8 mouse cellular contexts compared by ENCODE assay signal in genomic region chr2:119189029-119189710, GRCm38 (mm10). TPM values are rescaled to one million over a fixed set of nuclear protein-coding genes. Genes with fewer than 3 reads are reported as not detected.
DNase-seq lines count a peak whose midpoint lies in the region; ATAC-seq lines count a peak whose summit lies in the region.

No protein-coding gene starts in this region.

- intact Hi-C loops in heart, postnatal 10 days (cut with DNase I) = loop anchor here (2.0 to 5.0 kb wide), 3 partner anchors 32 to 87 kb away; partner anchors contain the start of gene Rmdn3

- H3K27me3 ChIP-seq in forebrain, embryonic 13.5 days = no peaks in the 10 kb centered on the region
- no peaks in the 10 kb centered on the region for H3K27me3 ChIP-seq in neural tube, embryonic 15.5 days (replicated peaks)

- H3K9me3 ChIP-seq in forebrain, embryonic 13.5 days (replicated peaks) = no peaks in the 10 kb centered on the region
- H3K9me3 ChIP-seq in neural tube, embryonic 15.5 days (replicated peaks) = no peaks in the 10 kb centered on the region

- H3K27ac ChIP-seq in forebrain, embryonic 13.5 days = no peak overlapping the region
- no peak overlapping the region for H3K27ac ChIP-seq in neural tube, embryonic 15.5 days (replicated peaks)

- H3K36me3 ChIP-seq in forebrain, embryonic 13.5 days (ENCODE audit: poor library complexity, severe bottlenecking) = peaks cover 19% of the 10 kb centered on the region
- H3K36me3 ChIP-seq in neural tube, embryonic 15.5 days = peaks cover 12% of the 10 kb centered on the region

- no peak overlapping the region for H3K9ac ChIP-seq in forebrain, embryonic 13.5 days
- peak overlapping the region; percentile 32; the same call in 1 of the 2 replicates for H3K9ac ChIP-seq in neural tube, embryonic 15.5 days (replicated peaks)

- peak overlapping the region; percentile 60 for H3K4me2 ChIP-seq in forebrain, embryonic 13.5 days
- peak overlapping the region; percentile 63 for H3K4me2 ChIP-seq in neural tube, embryonic 15.5 days

- H3K4me1 ChIP-seq in forebrain, embryonic 13.5 days = 0 out of 2 replicates have a peak, but pooled peaks cover 3% of the 10 kb centered on the region
- peaks cover 12% of the 10 kb centered on the region for H3K4me1 ChIP-seq in neural tube, embryonic 15.5 days

- peak; percentile 91 for ATAC-seq in forebrain, embryonic 13.5 days
- ATAC-seq in neural tube, embryonic 15.5 days (ENCODE audit: low FRiP score) = peak; percentile 91

- DNase-seq in CD8-positive naive resting alpha-beta T cell, adult 2 months (ENCODE audit: low read depth in 2 of 2, low spot score in 2 of 2) = peak; percentile 76 to 82
- DNase-seq in c-Kit-positive CD71-positive TER-119-positive erythroid progenitor cells, embryonic 14.5 days (ENCODE audit: low spot score) = peak; percentile 82
- peak; percentile 88 to 94 for DNase-seq in heart, postnatal 10 days
- DNase-seq in layer of hippocampus, adult 11-12 months (ENCODE audit: low spot score) = peak; percentile 81
- peak; percentile 79 to 84 for DNase-seq in lung, adult 18-20 months
- DNase-seq in testis, postnatal 10 days (ENCODE audit: low spot score) = peak; percentile 92

- 5% methylated on average over 15 of the region's 15 CpGs for WGBS in forebrain, embryonic 13.5 days
- WGBS in neural tube, embryonic 15.5 days = 6% methylated on average over 15 of the region's 15 CpGs

- peak overlapping the region; percentile 30 for H3K4me3 ChIP-seq in forebrain, embryonic 13.5 days
- peak overlapping the region; percentile 30 for H3K4me3 ChIP-seq in neural tube, embryonic 15.5 days (replicated peaks)

RNA-seq across cellular contexts. Expression of gene Gm14137, which starts 14.9 kb away (rescaled TPM):
- polyA plus RNA-seq in forebrain, embryonic 13.5 days (2015; fragmentation: Nextera tagmentation; extraction: Ambion mirVana) = 0.88 and 0.93 TPM in 2 replicates
- not detected for total RNA-seq in heart, postnatal 10 days (2021)
- polyA plus RNA-seq in neural tube, embryonic 15.5 days (2015; fragmentation: Nextera tagmentation; extraction: Ambion mirVana) = 0.69 and 0.78 TPM in 2 replicates

RNA-seq across cellular contexts. Expression of gene Zfyve19, which starts 19.2 kb away (rescaled TPM):
- 49.3 and 53.9 TPM in 2 replicates for polyA plus RNA-seq in forebrain, embryonic 13.5 days (2015; fragmentation: Nextera tagmentation; extraction: Ambion mirVana)
- 10 to 100 TPM; 21.6 TPM for total RNA-seq in heart, postnatal 10 days (2021)
- polyA plus RNA-seq in neural tube, embryonic 15.5 days (2015; fragmentation: Nextera tagmentation; extraction: Ambion mirVana) = 64.2 and 68.0 TPM in 2 replicates

RNA-seq across cellular contexts. Expression of gene Dnajc17, which starts 19.4 kb away (rescaled TPM):
- 25.0 and 25.2 TPM in 2 replicates for polyA plus RNA-seq in forebrain, embryonic 13.5 days (2015; fragmentation: Nextera tagmentation; extraction: Ambion mirVana)
- total RNA-seq in heart, postnatal 10 days (2021) = 10 to 100 TPM; 12.0 to 13.3 TPM
- 23.9 and 26.1 TPM in 2 replicates for polyA plus RNA-seq in neural tube, embryonic 15.5 days (2015; fragmentation: Nextera tagmentation; extraction: Ambion mirVana)

RNA-seq across cellular contexts. Expression of gene Gchfr, which starts 21.6 kb away (rescaled TPM):
- 1.7 and 2.5 TPM in 2 replicates for polyA plus RNA-seq in forebrain, embryonic 13.5 days (2015; fragmentation: Nextera tagmentation; extraction: Ambion mirVana)
- 1 to 10 TPM; 1.3 to 2.9 TPM for total RNA-seq in heart, postnatal 10 days (2021)
- polyA plus RNA-seq in neural tube, embryonic 15.5 days (2015; fragmentation: Nextera tagmentation; extraction: Ambion mirVana) = 4.6 TPM in 2 replicates

RNA-seq across cellular contexts. Expression of gene Rmdn3, which starts 32.3 kb away (rescaled TPM):
- 44.7 and 49.6 TPM in 2 replicates for polyA plus RNA-seq in forebrain, embryonic 13.5 days (2015; fragmentation: Nextera tagmentation; extraction: Ambion mirVana)
- total RNA-seq in heart, postnatal 10 days (2021) = 10 to 100 TPM; 18.8 to 19.2 TPM
- 47.7 and 49.0 TPM in 2 replicates for polyA plus RNA-seq in neural tube, embryonic 15.5 days (2015; fragmentation: Nextera tagmentation; extraction: Ambion mirVana)
